Mouse (Mus musculus): ENCODE results near the gene Kirrel.

Gene Kirrel

GRCm38 (mm10) chr3:87079751-87080150 is 94.8 kb downstream of the Kirrel start:
- peak in 1 of 2 experiments; percentile 39 for DNase-seq (ENCODE audit: low spot score in 2 of 2)

- DNase-seq (ENCODE audit: low spot score in 2 of 2) = peak in 1 of 2 experiments; percentile 52
Observed at GRCm38 (mm10) chr3:87079301-87079700, 95.2 kb downstream of the Kirrel start.

DNA sequence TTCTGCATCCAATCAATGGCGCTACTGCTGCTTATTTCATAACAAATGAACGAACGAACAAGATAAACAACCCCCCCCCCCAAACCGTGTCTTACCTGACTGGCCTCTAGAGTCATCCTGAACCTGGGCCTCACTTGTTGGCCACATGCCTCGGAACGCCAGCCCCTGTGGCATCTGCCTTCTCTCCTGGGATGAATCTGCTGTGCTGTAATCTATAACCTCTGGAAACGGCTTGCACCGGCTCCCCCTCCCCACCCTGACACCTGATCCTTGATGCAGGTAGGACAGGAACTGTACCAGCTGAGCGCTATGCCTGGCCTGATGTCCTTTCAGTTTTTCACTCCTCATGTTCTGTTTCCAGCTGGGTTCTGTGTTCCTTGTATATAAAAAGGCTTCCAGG is 96.9 kb downstream of the Kirrel start:
- DNase-seq (ENCODE audit: low spot score in 2 of 2) = peak in 1 of 2 experiments; percentile 52

- DNase-seq (ENCODE audit: low spot score in 2 of 2) = peak in 1 of 2 experiments; percentile 29
Observed at GRCm38 (mm10) chr3:87076899-87077298, 97.6 kb downstream of the Kirrel start.

DNA sequence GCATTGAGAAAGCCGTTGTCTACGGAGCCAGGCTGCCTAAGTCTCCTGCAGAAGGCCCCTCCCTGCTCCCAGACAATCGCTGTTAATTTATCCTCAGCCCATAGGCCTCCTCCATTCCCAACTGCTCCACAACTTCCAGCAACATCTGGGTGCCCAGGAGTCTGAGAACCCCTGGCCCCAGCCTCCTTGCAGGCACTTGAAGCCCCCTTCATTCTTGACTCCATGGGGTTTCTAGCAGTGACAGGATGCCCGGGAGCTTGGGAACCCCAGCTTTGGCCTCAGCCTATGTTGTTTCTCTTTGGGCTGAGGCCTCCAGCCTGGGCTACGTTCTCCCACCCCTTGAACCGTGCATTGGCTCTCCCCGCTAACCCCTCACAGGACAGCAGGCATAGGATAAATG is 98.4 kb downstream of the Kirrel start:
- peak in 1 of 2 experiments; percentile 57 for DNase-seq (ENCODE audit: low spot score in 2 of 2)

GRCm38 (mm10) chr3:87072612-87073515 is 101.7 kb downstream of the Kirrel start:
- DNase-seq (ENCODE audit: low spot score in 2 of 2) = peak in 1 of 2 experiments; percentile 54

DNA sequence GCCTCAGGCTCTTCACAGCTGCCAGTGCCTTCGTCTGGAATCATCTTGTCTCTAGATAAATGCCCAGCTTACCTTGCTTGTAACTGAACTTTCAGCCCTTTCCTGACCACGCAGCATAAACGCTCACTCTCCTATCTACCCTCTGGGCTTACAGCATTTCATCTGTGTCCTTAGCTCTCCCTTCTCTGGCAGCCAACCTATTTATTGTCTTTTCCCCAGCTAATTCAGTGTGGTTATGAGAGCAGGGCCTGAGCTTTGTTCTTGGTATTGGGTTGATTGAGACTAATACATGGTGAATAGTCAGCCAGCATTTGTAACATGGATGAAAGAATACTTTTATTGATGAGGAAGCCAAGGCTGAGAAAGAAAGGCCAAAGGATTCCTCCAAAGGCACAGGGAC is 102.4 kb downstream of the Kirrel start:
- no peak for DNase-seq (ENCODE audit: low spot score in 2 of 2)

DNA sequence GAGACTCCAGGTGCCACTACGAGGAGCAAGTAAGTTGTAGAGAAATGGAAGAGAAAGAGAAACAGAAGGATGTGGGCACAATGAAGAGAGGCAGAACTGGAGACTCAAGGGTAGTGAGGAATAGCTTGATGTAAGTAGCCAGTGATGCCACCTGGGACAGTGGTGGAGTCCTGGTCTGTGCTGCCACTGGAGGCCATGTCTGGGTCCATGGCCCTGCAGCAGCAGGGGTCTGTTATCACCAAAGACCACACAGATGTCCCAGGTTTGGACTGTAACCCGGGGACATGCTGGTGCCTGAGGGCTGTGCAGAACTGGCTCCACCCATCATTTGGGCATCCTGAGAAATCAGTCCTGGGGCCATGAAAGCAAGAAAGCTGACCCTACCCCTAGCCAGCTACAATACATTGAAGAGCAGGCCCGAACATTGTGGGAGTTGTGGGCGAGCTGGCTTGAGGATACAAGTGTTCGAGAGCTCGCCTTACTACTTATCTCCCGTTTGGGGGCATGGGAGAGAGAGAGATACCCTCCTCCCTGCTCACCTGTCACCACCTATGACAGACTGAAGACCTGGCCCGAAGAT is 107.1 kb downstream of the Kirrel start:
- no peak for DNase-seq (ENCODE audit: low spot score in 2 of 2)

DNA sequence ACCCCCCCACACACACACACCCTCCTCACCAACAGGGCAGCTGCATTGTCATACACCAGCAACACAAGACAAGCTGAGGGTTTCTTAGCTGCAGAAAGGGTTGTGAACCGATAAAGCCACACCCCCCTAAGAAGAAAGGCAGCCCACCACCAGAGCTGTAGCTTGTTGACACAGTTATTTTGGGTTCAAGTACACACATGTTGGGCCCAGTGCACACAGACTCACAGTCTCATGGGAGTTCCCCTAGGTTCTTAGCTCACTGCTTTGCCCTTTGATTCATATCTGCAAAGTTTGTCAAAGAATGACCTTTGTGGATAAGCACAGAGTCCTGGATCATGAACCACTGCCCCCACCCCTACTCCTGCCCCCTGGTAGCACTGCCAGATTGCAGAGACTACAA is 120.6 kb downstream of the Kirrel start:
- no peak for DNase-seq (ENCODE audit: low spot score in 2 of 2)

- DNase-seq (ENCODE audit: low spot score in 2 of 2) = no peak
Observed at GRCm38 (mm10) chr3:87047801-87048200, 126.7 kb downstream of the Kirrel start.

- no peak for DNase-seq (ENCODE audit: low spot score in 2 of 2)
Observed at GRCm38 (mm10) chr3:87041733-87042132, 132.8 kb downstream of the Kirrel start.

DNA sequence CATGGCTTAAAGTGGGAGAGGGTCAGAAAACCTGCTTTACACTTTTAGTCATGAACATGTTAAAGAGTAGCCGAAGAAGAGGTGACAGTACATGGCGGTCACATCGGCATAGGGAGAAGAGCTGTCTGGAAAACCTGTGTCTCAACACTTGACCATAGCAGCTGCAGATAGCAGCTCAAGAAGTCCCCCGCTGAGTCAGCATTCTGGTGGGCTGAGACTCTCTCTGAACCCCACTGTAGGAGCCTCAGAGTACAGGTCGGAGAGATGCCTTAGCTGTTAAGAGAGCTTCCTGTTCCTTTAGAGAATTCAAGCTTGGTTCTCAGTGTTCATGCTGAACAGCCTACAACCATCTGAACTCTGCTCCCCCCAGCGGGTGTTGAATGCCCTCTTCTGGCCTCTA is 136.0 kb downstream of the Kirrel start:
- DNase-seq (ENCODE audit: low spot score in 2 of 2) = no peak

- DNase-seq (ENCODE audit: low spot score in 2 of 2) = no peak
Observed at GRCm38 (mm10) chr3:87034061-87034460, 140.5 kb downstream of the Kirrel start.

GRCm38 (mm10) chr3:87033357-87033756 is 141.2 kb downstream of the Kirrel start:
- DNase-seq (ENCODE audit: low spot score in 2 of 2) = peak; percentile 61 to 78

- DNase-seq (ENCODE audit: low spot score in 2 of 2) = no peak
Observed at GRCm38 (mm10) chr3:87030855-87031254, 143.7 kb downstream of the Kirrel start.

Measured in urinary bladder, postnatal 4 days (tissue).